Mouse (Mus musculus): ENCODE measurements at regions not wholly inside any gene's neighbourhood (a gene's known extent, or its start where the extent isn't known, plus 50 kb on each side); places are given as distances from the start of the nearest gene placed in this dataset.

- TF ChIP-seq POLR2A (IDR thresholded peaks at IDR 0.05; ENCODE audit: insufficient read length, low read depth) (no peak), MAX (IDR thresholded peaks at IDR 0.05; ENCODE audit: low read depth) (no peak), REST (IDR thresholded peaks at IDR 0.05; ENCODE audit: insufficient read depth, insufficient read length) (no peak), CEBPB (IDR thresholded peaks at IDR 0.05; ENCODE audit: insufficient read depth, poor library complexity, severe bottlenecking) (no peak), MYOG (IDR thresholded peaks at IDR 0.05; ENCODE audit: control insufficient read depth in 1 of 3, insufficient read depth in 1 of 3, insufficient read length in 2 of 3, low read depth in 2 of 3) (no peak), TCF12 (IDR thresholded peaks at IDR 0.05; ENCODE audit: insufficient read depth, poor library complexity, severe bottlenecking) (no peak), E2F4 (IDR thresholded peaks at IDR 0.05; ENCODE audit: insufficient read depth) (no peak), USF1 (IDR thresholded peaks at IDR 0.05; ENCODE audit: low read depth) (no peak), POLR2AphosphoS2 (IDR thresholded peaks at IDR 0.05; ENCODE audit: insufficient read length, low read depth) (no peak)
Observed at GRCm38 (mm10) chr12:46950223-46950779, 131.6 kb upstream of the Nova1 start.
